Mouse (Mus musculus): Measurements from ENCODE around the gene Vmn2r43.

Gene Vmn2r43

DNA sequence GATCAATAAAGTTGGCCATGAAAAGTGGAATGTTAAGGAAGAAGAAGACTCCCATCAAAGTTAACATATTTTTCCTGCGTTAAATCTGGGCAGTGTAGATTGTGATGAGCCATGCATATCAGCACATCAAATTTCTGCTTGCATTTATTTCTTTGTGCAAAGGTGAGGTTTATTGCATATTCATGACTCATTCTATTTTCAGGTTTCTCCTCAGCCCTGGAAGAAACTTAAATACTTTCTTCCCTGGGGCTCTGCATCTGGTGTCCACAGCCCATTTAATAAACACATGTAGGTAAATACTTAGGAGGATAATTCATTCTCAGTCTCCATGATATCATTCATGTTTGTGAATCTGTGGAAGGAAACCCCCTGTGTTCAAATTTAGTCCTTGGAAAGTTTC, at the start of gene Vmn2r43:
Gene Vmn2r43, minus strand, starts transcription at position 101 of the 400 bp plus-strand sequence.
- in situ Hi-C loops (cut with MboI, MseI): loop anchor here (10.0 to 25.0 kb wide), 2 partner anchors 746 to 1802 kb away; partner anchors contain the start of gene Vmn2r50

DNA sequence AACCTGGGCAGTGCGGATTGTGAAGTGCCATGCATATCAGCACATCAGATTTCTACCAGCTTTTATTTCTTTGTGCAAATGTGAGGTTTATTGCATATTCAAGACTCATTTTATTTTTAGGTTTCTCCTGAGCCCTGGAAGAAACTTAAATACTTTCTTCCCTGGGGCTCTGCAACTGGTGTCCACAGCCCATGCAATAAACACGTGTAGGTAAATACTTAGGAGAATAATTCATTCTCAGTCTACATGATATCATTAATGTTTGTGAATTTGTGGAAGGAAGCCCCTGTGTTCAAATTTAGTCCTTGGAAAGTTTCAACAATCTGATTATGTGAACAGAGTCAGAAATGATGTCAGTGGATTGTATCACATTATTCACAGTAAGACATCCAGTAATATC, 60.2 kb downstream of the Vmn2r43 start, which contains the start of gene Vmn2r42:
Gene Vmn2r42, minus strand, starts transcription at position 101 of the 400 bp plus-strand sequence.
- in situ Hi-C loops (cut with MboI, MseI): loop anchor here (10.0 kb wide), 1 partner anchor 715 kb away; the partner anchor contains the start of gene Vmn2r32

Measured in regulatory T cell (primary cell).